Mouse (Mus musculus) forebrain, embryonic 10.5 days (tissue): ENCODE measurements around the gene Lingo1. TPM values are rescaled to one million over a fixed set of nuclear protein-coding genes. Genes with fewer than 3 reads are reported as not detected.
A peak's percentile ranks its signal among the peaks of the same experiment; 100 is the strongest.

Experiments used
- DNase-seq: peaks from one replicate; pipeline ENCODE4 v3.0.0-alpha.2; 2017; ENCODE audit warnings: low spot score; ENCODE audit errors: extremely low spot score
- H3K27ac ChIP-seq: fragments of 300-500 bp; sonication (generic); 2 replicates; pipeline ENCODE4 v1.5.1; 2016; ENCODE audit warnings: mild to moderate bottlenecking
- H3K27me3 ChIP-seq: fragments of 300-500 bp; sonication (generic); 2 replicates; pipeline ENCODE4 v1.6.1; 2016; ENCODE audit warnings: mild to moderate bottlenecking; ENCODE audit not compliant: poor library complexity, severe bottlenecking
- H3K36me3 ChIP-seq: fragments of 300-500 bp; sonication (generic); replicated peaks from 2 replicates; pipeline ENCODE4 v1.6.1; 2016; ENCODE audit warnings: mild to moderate bottlenecking, moderate library complexity
- H3K4me1 ChIP-seq: fragments of 300-500 bp; sonication (generic); 2 replicates; pipeline ENCODE4 v1.6.1; 2016
- H3K4me3 ChIP-seq: fragments of 300-500 bp; sonication (generic); 2 replicates; pipeline ENCODE4 v1.5.1; 2016; ENCODE audit warnings: mild to moderate bottlenecking, moderate library complexity
- H3K9me3 ChIP-seq: fragments of 300-500 bp; sonication (generic); 2 replicates; pipeline ENCODE4 v1.6.1; 2016; ENCODE audit warnings: mild to moderate bottlenecking, moderate library complexity
- WGBS: fragments of 180-500 bp; shearing (Covaris S2); methylation state at CpG from one replicate; pipeline ENCODE4 v1.1.7; 2016; 5-methylcytosine and 5-hydroxymethylcytosine counted together
- polyA plus RNA-seq: library from polyadenylated mRNA; unstranded; fragments of >200 nt; fragmentation: Nextera tagmentation; extraction: Ambion mirVana; gene quantifications from 2 replicates; pipeline ENCODE4 v1.2.1, GENCODE M21; 2016

Gene Lingo1
- polyA plus RNA-seq, 1 experiment from 2014 or later: 0.74 TPM

DNA sequence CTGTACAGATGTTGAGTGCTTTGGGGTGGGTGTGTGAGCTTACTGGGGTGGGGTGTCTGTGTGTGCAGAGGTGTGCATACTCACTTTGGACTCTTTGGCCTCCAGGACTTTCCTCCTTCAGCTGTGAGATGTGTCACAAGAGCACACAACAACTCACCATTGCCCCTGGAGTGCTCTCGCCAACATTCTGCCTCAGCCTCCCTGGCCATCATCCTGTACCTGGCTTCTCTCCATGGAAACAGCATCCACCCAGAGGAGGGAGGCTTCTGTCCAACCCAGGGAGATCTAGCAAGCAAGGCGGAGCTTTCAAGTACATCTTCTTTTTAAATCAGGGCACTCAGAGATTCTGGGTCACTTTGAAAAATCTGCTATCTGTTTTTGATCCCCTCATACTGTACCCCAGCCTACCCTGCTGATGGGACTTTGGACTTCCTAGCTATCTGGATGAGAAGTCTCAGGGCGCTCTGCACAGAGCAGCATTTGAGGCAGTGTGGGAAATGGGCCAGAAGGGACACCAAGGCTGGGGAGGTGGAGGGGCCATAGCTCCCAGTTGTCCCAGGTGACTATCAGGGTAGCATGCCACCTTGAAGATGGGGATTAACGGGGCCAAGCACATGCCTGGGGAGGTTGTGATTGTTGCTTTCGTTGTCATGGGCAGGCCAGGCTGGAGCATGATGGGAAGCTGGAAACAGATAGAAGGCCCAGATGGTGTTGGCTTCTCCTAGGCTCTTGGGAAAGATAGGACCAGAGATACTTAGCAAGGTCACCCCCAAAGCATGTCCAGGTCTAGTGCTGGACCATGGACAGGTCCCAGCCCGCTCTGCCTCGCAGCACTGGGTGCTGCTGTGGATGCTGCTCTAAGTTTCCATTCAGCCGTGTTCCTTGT, 184.1 kb downstream of the Lingo1 start:
- no peak overlapping the region for H3K27ac ChIP-seq
- no peak overlapping the region for H3K4me3 ChIP-seq
- H3K9me3 ChIP-seq: no peaks in the 10 kb centered on the region
- H3K4me1 ChIP-seq: peaks cover 33% of the 10 kb centered on the region
- peaks cover 66% of the 10 kb centered on the region for H3K27me3 ChIP-seq
- WGBS: 91% methylated on average over 8 of the region's 8 CpGs
- H3K36me3 ChIP-seq: no peaks in the 10 kb centered on the region
- DNase-seq: no peak

DNA sequence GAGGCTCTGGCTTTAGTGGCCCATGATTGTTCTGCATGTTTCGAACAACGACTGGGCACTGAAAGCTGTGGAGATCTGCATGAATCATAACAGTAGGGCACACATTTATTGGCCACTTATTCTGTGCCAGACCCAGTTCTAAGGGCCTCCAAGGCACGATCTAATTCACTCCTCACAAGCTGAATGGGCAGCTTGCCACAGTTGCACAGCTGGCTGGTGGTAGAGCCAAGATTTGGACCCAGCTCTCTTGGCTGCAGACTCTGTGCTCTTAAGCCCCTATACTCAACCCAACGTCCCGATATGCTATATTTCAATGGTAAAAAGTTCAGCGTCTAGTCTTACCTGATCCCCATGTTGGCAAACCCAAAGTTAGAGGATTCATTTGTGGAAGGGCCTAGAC, 185.3 kb downstream of the Lingo1 start:
- DNase-seq: no peak
- Histone ChIP-seq H3K27me3 (peaks cover 57% of the 10 kb centered on the region), H3K36me3 (no peaks in the 10 kb centered on the region), H3K4me3 (no peak overlapping the region), H3K27ac (no peak overlapping the region), H3K9me3 (no peaks in the 10 kb centered on the region), H3K4me1 (peaks cover 36% of the 10 kb centered on the region)
- 90% methylated on average over 6 of the region's 6 CpGs for WGBS

DNA sequence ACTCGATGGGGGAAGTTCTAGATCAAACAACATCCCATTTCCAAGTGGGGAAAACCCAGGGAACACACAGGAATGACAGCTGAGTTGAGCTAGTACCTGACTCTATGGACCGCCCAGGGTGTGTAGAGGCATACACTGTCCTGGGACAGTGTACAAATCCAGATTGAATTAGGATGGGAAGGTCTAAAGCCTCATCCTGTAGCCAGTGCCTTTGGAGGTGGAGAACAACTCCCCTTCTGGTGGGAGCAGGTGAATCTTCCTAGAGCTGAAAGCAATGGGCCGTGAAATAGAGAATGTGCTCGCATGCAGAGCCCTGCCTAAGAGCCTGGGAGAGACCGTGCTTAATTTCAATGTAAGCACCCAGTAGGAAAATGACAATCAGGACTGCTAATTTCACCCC, 185.8 kb downstream of the Lingo1 start:
- H3K9me3 ChIP-seq: no peaks in the 10 kb centered on the region
- no peak overlapping the region for H3K27ac ChIP-seq
- no peak overlapping the region for H3K4me3 ChIP-seq
- H3K4me1 ChIP-seq: peaks cover 37% of the 10 kb centered on the region
- no peak for DNase-seq
- 65% methylated on average over 5 of the region's 5 CpGs for WGBS
- no peaks in the 10 kb centered on the region for H3K36me3 ChIP-seq
- peaks cover 57% of the 10 kb centered on the region for H3K27me3 ChIP-seq

DNA sequence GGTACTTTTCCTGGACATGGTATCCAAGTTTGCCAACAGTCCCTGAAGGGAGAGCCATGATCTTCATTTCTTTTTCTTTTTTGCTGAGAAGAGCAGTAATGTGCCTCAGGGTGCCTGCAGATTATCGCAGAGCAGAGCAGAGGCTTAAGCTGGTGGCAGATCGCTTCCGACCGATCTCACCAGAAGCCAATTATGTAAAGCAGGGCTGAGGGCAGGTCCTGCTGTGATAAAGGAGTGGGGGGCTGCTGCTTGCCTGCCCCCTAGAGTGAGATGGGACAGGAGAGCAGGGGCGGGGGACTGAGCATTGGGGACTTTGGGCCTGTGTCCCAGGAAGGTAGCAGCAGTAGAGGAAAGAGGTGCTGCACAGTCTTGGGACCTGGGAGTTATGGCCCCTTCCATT, 186.8 kb downstream of the Lingo1 start:
- Histone ChIP-seq H3K27ac (no peak overlapping the region), H3K4me1 (peaks cover 47% of the 10 kb centered on the region), H3K27me3 (peaks cover 57% of the 10 kb centered on the region), H3K9me3 (no peaks in the 10 kb centered on the region), H3K36me3 (no peaks in the 10 kb centered on the region), H3K4me3 (no peak overlapping the region)
- WGBS: 4% methylated on average over 5 of the region's 5 CpGs
- no peak for DNase-seq

DNA sequence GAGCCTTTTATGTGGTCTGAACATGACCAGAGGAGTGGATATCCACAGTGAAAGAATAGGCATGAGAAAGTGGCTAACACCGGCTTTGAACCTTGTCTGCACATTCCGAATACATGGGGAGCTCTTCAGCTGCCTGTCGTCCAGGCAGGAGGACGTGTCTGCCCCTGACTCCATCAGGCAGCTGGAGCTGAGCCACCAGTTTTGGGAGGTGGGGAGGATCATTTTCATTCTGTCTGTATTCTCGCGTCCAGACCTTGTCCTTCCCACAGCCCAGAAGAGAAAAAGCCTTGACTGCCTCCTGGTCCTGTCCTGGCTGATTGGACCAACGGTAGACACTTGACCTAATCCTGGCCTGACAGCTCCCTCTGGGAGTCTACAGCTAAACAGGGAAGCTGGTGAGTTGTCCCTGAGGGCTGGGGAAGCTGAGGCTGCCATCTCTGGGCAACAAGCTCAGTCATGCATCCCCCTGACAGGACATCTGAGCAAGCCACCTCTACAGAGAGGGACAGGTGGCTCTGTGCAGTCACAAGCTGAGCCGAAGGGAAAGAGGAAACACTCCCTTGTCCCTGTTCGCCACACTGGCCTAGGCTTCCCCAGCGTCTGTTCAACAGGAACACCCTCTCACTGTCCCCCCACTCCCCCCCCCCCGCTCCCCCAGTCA, 187.4 kb downstream of the Lingo1 start:
- no peak for DNase-seq
- H3K4me1 ChIP-seq: peaks cover 50% of the 10 kb centered on the region
- WGBS: 15% methylated on average over 11 of the region's 11 CpGs

DNA sequence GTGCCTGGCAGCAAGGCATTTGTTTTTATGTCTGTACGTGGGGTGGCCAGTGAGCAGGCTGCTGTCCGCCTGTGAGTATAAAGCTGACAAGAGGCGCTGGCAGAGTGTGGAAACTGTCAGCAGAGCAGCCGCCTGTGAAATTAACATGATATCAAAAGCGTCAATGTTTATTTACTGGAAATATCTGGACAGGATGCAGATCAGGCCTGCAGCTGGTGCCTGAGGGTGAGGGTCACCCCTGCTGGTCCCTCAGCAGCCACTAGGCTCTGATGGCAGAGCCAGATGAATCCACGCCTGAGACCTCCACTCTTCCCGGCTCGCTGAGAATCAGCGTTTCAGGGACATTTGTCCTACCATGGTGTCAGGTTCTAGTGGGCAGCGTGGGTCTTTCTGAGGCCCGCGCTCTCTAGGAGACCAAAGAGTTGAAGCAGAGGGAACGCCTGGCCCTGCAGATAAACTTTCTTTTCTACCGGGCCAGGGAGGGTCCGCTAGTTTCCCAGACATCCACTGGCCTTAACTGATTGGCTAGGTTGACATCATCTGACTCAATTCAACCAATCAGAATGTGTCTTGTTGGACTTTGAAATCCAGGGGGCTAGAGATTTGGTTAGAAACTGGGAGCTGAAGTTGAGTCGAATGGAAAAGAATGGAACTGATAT, 190.1 kb downstream of the Lingo1 start:
- H3K4me3 ChIP-seq: no peak overlapping the region
- peaks cover 41% of the 10 kb centered on the region for H3K4me1 ChIP-seq
- 80% methylated on average over 16 of the region's 16 CpGs for WGBS
- H3K27ac ChIP-seq: no peak overlapping the region
- H3K36me3 ChIP-seq: no peaks in the 10 kb centered on the region
- peaks cover 43% of the 10 kb centered on the region for H3K27me3 ChIP-seq
- no peaks in the 10 kb centered on the region for H3K9me3 ChIP-seq
- DNase-seq: no peak

More for the DNA sequence above, 187.4 kb downstream of the Lingo1 start:
- Histone ChIP-seq H3K27ac (no peak overlapping the region), H3K9me3 (no peaks in the 10 kb centered on the region), H3K36me3 (no peaks in the 10 kb centered on the region), H3K4me3 (no peak overlapping the region), H3K27me3 (peaks cover 57% of the 10 kb centered on the region)

DNA sequence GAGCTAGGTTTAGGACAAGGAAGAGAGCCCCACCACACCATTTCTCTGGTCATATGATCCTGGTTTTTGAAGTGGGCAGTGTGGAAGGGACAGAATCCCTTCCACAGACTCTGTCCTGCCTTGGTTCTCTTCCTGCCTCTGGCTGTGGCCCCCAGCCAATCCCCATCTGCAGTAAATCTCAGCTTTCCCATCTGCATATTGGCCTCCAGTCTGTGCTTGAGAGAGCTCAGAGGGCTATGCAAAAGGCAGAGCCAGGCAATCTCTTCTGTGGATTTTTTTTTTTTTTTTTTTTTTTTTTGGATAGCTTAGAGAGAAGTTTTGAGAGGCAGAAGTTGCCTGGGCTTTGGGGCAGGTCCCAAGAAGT, 190.8 kb downstream of the Lingo1 start:
- Histone ChIP-seq H3K27me3 (peaks cover 35% of the 10 kb centered on the region), H3K9me3 (no peaks in the 10 kb centered on the region), H3K4me3 (no peak overlapping the region), H3K27ac (no peak overlapping the region), H3K4me1 (peaks cover 47% of the 10 kb centered on the region), H3K36me3 (no peaks in the 10 kb centered on the region)
- no peak for DNase-seq

DNA sequence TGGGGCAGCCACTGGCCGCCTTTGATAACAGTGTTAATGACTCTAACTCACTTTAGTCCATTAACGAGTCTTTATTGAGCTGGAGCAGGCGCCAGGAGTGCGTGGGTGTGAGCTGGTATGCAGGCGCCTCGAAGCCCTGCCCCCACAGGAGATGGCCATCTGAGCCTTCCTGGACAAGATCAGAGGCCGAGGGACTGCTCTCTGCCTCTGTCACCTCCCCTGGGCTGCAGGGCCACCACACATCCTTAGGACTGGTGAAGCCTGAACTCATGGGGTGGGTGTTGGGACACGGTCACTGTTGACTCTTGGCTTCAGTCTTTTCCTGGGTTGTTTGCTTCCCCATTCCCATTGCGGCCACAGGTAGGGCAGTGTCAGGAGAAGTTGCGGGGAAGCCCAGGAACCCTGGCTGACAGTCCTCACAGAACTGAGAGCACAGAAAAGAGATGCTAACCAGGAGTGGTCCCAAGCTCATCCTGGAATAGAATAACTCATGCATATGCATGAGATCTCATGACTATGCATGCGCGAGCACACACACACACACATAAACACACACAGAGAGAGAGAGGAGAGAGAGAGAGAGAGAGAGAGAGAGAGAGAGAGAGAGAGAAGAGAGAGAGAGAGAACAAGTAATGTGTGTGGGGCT, 191.3 kb downstream of the Lingo1 start:
- no peaks in the 10 kb centered on the region for H3K36me3 ChIP-seq
- H3K4me1 ChIP-seq: peaks cover 45% of the 10 kb centered on the region
- no peaks in the 10 kb centered on the region for H3K9me3 ChIP-seq
- H3K4me3 ChIP-seq: no peak overlapping the region
- no peak overlapping the region for H3K27ac ChIP-seq
- 52% methylated on average over 12 of the region's 12 CpGs for WGBS
- no peak for DNase-seq
- H3K27me3 ChIP-seq: peaks cover 30% of the 10 kb centered on the region

DNA sequence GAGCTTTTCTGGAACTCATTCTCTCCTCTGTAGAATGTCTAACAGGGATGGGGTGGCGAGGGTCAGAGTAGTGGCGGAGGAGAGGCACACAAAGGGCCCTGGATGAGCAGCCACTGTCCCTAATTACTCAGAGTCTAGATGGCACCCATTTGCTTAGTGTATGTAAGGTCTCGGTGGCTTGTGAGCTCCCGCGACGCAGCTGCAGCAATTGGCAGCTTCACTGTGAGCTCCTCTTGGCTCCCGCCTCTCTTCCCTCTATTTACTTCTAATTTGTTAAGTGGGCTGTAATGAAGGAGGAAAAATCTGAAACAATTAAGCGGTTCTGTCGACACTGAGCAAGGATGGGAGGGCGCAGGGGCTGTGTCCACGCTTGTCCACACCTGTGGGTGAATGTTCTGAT, 195.6 kb downstream of the Lingo1 start:
- no peak overlapping the region for H3K27ac ChIP-seq
- no peaks in the 10 kb centered on the region for H3K27me3 ChIP-seq
- H3K4me3 ChIP-seq: no peak overlapping the region
- no peaks in the 10 kb centered on the region for H3K36me3 ChIP-seq
- 70% methylated on average over 11 of the region's 11 CpGs for WGBS
- no peaks in the 10 kb centered on the region for H3K9me3 ChIP-seq
- H3K4me1 ChIP-seq: peaks cover 19% of the 10 kb centered on the region
- no peak for DNase-seq

DNA sequence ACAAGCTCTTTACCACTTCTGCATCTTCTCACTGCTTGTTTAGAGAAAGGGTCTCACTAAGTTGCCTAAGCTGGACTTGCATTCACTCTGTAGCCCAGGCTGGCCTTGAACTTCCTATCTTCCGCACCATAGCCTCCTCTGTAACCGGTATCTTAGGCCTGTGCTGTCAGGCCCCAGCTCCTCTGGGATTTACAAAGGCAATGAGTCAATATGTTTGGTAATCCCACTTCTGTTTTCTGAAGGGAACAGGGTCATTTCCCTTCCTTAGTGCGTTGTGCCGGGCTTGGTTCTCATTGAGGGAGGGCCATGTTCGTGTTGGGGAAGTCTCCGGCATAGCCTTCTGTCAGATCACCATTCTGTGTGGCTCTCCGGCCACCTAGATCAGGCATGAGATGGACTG, 203.6 kb downstream of the Lingo1 start:
- WGBS: 90% methylated on average over 7 of the region's 7 CpGs
- peaks cover 21% of the 10 kb centered on the region for H3K4me1 ChIP-seq
- H3K27me3 ChIP-seq: peaks cover 21% of the 10 kb centered on the region
- H3K4me3 ChIP-seq: no peak overlapping the region
- no peak overlapping the region for H3K27ac ChIP-seq
- DNase-seq: no peak
- no peaks in the 10 kb centered on the region for H3K36me3 ChIP-seq
- no peaks in the 10 kb centered on the region for H3K9me3 ChIP-seq

DNA sequence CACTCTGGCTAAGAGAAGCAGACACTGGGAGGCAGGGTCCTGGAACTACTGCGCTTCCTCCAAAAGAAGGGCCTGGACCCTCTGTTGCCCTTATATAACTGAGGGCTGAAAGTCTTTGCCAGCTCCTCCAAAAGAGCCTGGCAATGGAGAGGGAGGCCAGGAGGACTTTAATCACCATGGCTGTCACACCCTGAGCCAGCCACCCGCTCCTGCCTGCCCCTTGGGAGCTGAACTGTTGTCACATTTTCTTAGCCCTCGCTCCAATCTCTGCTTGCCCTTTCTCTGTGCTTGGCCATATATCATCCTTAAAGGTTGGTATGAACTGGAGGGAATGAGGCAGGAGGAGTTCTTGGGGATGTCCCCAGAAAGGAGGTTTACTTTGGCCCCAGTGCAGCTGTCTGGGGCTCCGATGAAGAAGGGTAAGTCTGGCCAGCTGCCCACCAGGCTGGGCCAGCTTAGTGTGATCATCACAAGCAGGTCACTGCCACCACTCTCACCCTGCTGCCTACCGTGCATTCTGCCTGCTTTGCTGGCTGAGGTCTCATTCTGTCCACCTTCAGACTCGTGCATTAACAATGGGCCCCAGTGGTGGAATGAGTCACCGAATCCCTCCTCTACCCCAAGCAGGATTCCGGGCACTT, 204.9 kb downstream of the Lingo1 start:
- 89% methylated on average over 8 of the region's 8 CpGs for WGBS
- H3K4me1 ChIP-seq: peaks cover 21% of the 10 kb centered on the region
- no peaks in the 10 kb centered on the region for H3K9me3 ChIP-seq
- no peak overlapping the region for H3K4me3 ChIP-seq
- no peaks in the 10 kb centered on the region for H3K36me3 ChIP-seq
- peaks cover 21% of the 10 kb centered on the region for H3K27me3 ChIP-seq
- H3K27ac ChIP-seq: no peak overlapping the region
- no peak for DNase-seq

DNA sequence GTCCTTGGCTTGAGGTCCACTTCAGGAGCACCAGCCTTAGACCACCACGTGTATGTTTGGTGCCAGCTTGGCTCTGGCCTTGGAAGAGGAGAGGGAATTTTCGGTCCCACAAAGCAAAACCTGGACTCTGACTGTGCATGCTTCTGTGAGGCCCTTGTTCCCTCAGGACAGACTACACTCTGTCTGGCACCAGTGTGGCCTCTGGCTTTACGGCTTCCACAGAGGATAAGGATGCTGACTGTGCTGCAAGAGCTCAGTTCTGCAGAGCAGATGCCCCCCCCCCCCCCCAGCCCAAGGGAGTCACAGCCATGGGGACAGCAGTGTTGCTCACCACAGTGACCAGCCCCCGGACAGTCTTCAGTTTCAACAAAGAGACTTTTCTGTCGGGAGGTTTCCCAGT, 206.5 kb downstream of the Lingo1 start:
- 53% methylated on average over 5 of the region's 5 CpGs for WGBS
- Histone ChIP-seq H3K27ac (0 out of 2 replicates have a peak overlapping the region, but pooled peaks have one; percentile 35), H3K36me3 (no peaks in the 10 kb centered on the region), H3K9me3 (no peaks in the 10 kb centered on the region), H3K27me3 (peaks cover 22% of the 10 kb centered on the region), H3K4me3 (no peak overlapping the region), H3K4me1 (peaks cover 25% of the 10 kb centered on the region)
- DNase-seq: no peak
